Mouse (Mus musculus): ENCODE measurements around the gene Kat5. TPM values are rescaled to one million over a fixed set of nuclear protein-coding genes. Genes with fewer than 3 reads are reported as not detected.

Kat5 gene
- polyA plus RNA-seq, 1 experiment from 2014 or later: 79.7 TPM

DNA sequence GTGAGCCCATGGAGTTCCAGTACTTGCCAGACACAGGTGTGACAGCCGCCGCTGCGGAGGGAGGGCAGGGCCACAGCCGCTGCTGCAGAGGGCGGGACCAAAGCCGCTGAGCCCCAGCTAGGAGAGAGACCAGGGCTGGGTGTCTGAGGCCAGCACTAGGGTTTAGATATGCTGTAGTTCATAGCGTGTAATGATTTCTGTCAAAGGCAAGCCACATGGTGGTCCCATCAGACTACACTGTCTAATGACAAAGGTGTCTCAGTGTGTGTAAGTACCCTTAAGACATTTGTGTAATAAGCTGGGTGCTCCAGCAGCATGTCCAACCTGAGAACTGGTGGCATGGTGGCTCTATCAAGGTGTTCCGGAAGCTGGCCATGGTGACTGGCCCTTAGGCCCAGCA lies 31.6 kb upstream of the Kat5 start:
- H3K4me3 ChIP-seq: no peak overlapping the region
- H3K9ac ChIP-seq: no peak overlapping the region
- no peak overlapping the region for H3K4me2 ChIP-seq
- no peaks in the 10 kb centered on the region for H3K27me3 ChIP-seq
- ATAC-seq (ENCODE audit: low FRiP score): no peak
- peaks cover 75% of the 10 kb centered on the region for H3K36me3 ChIP-seq
- no peak overlapping the region for H3K27ac ChIP-seq
- no peaks in the 10 kb centered on the region for H3K9me3 ChIP-seq
- H3K4me1 ChIP-seq (replicated peaks): peaks cover 21% of the 10 kb centered on the region
- WGBS: 91% methylated on average over 8 of the region's 8 CpGs

DNA sequence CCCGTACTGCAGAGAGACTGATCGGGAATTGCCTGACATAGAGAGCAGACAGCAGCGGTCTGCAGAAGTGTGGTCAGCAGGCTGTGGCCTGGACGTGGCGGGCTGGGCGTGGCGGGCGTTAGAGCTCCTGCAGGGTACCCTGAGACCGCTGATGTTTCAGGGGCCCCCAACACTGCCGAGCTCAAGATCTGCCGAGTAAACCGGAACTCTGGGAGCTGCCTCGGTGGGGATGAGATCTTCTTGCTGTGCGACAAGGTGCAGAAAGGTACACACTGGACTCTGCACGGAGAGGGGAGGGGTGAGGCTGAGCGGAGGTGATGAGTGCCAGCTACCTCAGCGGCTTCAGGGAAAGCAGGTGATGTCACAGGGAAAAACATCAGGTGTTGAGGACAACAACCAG lies 31.0 kb upstream of the Kat5 start:
- Histone ChIP-seq H3K4me2 (no peak overlapping the region), H3K27me3 (no peaks in the 10 kb centered on the region), H3K9ac (no peak overlapping the region), H3K9me3 (no peaks in the 10 kb centered on the region), H3K27ac (no peak overlapping the region), H3K4me1 (replicated peaks) (peaks cover 24% of the 10 kb centered on the region), H3K4me3 (no peak overlapping the region), H3K36me3 (peaks cover 69% of the 10 kb centered on the region)
- ATAC-seq (ENCODE audit: low FRiP score): no peak
- WGBS: 94% methylated on average over 17 of the region's 17 CpGs

DNA sequence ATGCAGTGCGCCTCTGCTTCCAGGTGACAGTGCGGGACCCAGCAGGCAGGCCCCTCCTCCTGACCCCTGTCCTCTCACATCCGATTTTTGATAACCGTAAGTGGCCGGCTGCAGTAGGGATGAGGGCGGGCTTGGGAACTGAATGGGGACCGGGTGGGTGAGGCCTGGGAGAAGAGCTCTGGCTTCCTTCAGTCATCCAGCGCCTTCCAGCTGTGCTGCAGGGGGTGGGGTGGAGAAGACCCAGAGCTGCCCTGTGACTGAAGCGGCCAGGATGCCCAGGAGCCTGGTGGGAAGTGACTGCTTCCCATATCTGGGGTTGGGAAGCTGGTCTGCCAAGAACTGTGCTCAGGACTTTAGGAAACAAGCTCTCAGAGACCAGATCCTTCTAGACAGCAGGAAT lies 30.3 kb upstream of the Kat5 start:
- Histone ChIP-seq H3K36me3 (peaks cover 62% of the 10 kb centered on the region), H3K4me3 (no peak overlapping the region), H3K9me3 (no peaks in the 10 kb centered on the region), H3K27ac (no peak overlapping the region), H3K4me2 (no peak overlapping the region), H3K4me1 (replicated peaks) (peaks cover 24% of the 10 kb centered on the region), H3K9ac (no peak overlapping the region), H3K27me3 (no peaks in the 10 kb centered on the region)
- 67% methylated on average over 9 of the region's 9 CpGs for WGBS
- no peak for ATAC-seq (ENCODE audit: low FRiP score)

DNA sequence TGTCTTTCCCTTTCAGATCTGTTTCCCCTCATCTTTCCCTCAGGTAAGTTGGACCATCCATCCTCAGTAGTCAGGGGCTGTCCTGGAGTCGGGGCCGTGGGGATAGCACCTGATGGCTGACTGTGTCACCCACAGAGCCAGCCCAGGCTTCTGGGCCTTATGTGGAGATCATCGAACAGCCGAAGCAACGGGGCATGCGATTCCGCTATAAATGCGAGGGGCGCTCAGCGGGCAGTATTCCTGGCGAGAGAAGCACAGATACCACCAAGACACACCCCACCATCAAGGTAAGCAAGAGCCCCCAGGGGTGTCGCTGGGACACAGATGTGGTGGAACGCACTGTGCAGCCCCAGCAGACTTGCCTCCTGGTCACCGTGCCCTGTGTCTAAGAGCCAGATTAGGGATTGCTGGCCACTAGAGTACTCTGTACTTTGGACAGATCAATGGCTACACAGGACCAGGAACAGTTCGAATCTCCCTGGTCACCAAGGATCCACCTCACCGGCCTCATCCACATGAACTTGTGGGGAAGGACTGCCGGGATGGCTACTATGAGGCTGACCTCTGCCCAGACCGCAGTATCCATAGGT lies 28.5 kb upstream of the Kat5 start:
- WGBS: 90% methylated on average over 18 of the region's 18 CpGs
- H3K4me3 ChIP-seq: peak overlapping the region; percentile 79
- H3K27ac ChIP-seq: peak overlapping the region; percentile 93
- peaks cover 45% of the 10 kb centered on the region for H3K36me3 ChIP-seq
- ATAC-seq (ENCODE audit: low FRiP score): no peak
- peaks cover 24% of the 10 kb centered on the region for H3K4me1 ChIP-seq (replicated peaks)
- no peaks in the 10 kb centered on the region for H3K27me3 ChIP-seq
- peak overlapping the region; percentile 67 for H3K4me2 ChIP-seq
- H3K9me3 ChIP-seq: no peaks in the 10 kb centered on the region
- peak overlapping the region; percentile 94 for H3K9ac ChIP-seq

DNA sequence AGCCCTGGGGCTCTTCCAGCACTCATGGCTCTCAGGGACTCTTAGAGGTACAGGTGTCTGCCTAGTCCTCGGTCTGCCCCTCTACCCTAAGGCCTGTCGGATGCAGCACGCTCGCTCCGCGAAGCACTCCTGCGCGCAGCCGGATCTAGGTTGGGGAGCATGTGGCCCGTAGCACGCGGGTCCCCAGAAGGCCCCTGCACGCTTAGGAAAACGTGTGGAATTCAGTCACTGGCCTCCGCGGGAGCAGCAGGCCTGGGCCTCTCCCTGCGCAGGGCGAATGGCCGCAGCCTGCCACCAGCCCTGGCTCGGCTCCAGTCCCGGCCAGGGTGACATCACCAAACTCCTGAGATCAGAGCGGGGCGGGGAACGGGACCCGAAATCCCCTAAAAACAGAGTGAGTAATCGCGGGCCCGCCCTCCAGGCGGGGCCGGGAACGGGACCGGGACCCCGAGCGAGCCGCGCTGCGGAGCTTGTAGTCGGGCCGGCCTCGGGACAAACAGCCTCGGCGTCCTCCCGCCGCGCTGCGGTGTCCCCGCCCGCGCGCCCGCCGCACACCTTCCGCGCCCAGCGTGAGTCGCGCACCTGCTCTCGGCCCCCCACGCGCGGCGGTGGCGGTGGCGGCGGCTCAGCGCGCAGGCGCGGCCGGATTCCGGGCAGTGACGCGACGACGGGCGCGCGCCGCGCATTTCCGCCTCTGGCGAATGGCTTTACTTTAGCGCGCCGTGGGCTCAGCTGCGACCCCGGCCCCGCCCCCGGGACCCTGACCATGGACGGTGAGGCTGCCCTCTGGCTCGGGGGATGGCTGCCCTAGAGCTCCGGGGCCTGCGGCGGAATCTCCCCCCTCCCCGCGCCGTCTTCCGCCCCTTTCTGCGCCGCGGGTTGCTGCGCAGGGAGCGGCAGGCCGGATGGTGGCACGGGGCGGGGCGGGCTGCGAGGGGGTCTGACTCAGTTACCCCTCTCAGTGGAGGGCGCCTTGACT lies 27.3 kb upstream of the Kat5 start, which contains the start of gene Rela:
TSS of gene Rela (plus strand) at position 415 of the 979 bp plus-strand sequence.
- H3K4me3 ChIP-seq: peak within 1 kb of the TSS; percentile 79

DNA sequence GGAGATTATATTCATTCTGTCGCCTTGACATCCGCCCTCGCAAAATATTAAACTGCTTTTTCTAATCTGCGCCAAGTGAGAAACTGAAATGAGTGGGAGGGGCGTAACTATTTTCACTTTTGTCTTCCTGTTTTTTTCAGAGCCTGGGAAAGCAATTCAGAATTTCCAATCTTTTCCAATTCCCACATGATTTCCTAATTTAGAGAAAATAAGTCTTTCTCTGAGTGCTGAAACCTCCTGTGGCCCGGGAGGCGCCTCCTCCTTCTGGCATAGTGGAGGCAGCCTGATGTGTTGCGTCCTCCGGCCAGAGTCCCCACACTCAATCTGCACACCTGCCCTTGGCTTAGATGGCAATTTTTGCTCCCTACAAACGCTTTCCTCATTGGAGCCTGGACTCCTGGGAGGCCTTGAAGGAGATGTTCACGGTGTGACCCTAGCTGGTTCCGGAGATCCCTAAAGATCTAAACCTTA lies 26.6 kb upstream of the Kat5 start:
- Histone ChIP-seq H3K27me3 (no peaks in the 10 kb centered on the region), H3K9ac (peak overlapping the region; percentile 94), H3K4me3 (peak overlapping the region; percentile 79), H3K4me2 (peak overlapping the region; percentile 67), H3K9me3 (no peaks in the 10 kb centered on the region), H3K4me1 (replicated peaks) (peaks cover 24% of the 10 kb centered on the region), H3K27ac (peak overlapping the region; percentile 93), H3K36me3 (peaks cover 27% of the 10 kb centered on the region)
- ATAC-seq (ENCODE audit: low FRiP score): peak; percentile 10; the same call in 1 of the 2 replicates
- 45% methylated on average over 12 of the region's 12 CpGs for WGBS

More for the DNA sequence above, 27.3 kb upstream of the Kat5 start, which contains the start of gene Rela:
- no peaks in the 10 kb centered on the region for H3K9me3 ChIP-seq
- H3K4me1 ChIP-seq (replicated peaks): peaks cover 24% of the 10 kb centered on the region
- H3K27ac ChIP-seq: peak within 1 kb of the TSS; percentile 93
- ATAC-seq (ENCODE audit: low FRiP score): peak; percentile 85
- WGBS: 0% methylated on average over 62 of the region's 109 CpGs
- no peaks in the 10 kb centered on the region for H3K27me3 ChIP-seq
- H3K36me3 ChIP-seq: peaks cover 34% of the 10 kb centered on the region
- H3K9ac ChIP-seq: peak within 1 kb of the TSS; percentile 94
- H3K4me2 ChIP-seq: peak within 1 kb of the TSS; percentile 67

DNA sequence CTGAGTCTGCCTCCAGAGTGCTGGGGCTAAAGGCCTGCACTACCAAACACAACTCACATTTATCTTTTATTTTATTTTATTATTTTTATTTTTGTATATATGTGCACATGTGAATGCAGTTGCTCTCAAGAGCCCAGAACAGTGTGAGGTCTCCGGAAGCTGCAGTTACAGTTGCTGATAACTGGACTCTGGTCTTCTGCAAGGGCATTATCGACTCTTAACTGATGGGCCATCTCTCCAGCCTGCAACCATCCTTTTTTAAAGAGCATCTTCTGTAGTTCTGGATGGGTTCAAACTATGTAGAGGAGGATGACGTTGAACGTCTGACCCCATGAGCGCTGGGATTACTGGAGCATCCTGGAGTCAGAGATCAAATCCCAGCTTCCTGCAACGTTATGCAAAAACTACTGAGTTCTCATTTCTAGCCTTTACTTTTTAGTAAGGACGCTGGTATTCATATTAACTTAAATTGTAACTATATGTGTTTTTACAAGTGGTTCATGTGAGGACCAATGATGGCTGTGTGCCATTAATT lies 26.1 kb upstream of the Kat5 start:
- WGBS: 84% methylated on average over 7 of the region's 7 CpGs
- Histone ChIP-seq H3K27me3 (no peaks in the 10 kb centered on the region), H3K9ac (peak overlapping the region; percentile 94; the same call in 1 of the 2 replicates), H3K4me1 (replicated peaks) (peaks cover 24% of the 10 kb centered on the region), H3K9me3 (no peaks in the 10 kb centered on the region), H3K4me2 (peak overlapping the region; percentile 67), H3K4me3 (no peak overlapping the region), H3K36me3 (peaks cover 22% of the 10 kb centered on the region), H3K27ac (no peak overlapping the region)
- no peak for ATAC-seq (ENCODE audit: low FRiP score)

DNA sequence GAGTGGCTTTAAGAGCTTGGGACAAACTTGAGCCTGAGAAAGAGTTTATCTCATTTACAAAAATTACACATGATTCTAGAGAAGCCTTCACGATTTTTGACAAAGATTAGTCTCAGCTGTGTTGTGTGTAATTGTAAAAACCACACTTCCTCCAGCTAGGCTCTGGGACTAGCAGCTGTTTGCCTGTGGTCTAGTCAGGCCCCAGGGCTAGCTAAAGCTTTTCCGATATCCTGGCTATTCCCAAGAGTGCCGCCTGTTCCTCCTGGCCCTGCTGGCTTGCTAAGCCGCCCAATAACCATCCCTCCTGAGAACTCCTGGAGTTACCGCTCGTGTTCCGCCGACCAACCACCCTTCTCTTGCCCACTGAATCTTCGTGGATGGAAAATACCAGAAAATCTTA lies 22.1 kb upstream of the Kat5 start:
- no peak overlapping the region for H3K4me2 ChIP-seq
- ATAC-seq (ENCODE audit: low FRiP score): no peak
- peaks cover 7% of the 10 kb centered on the region for H3K4me1 ChIP-seq (replicated peaks)
- no peak overlapping the region for H3K27ac ChIP-seq
- no peak overlapping the region for H3K4me3 ChIP-seq
- no peaks in the 10 kb centered on the region for H3K9me3 ChIP-seq
- no peak overlapping the region for H3K9ac ChIP-seq
- 75% methylated on average over 9 of the region's 9 CpGs for WGBS
- no peaks in the 10 kb centered on the region for H3K36me3 ChIP-seq
- H3K27me3 ChIP-seq: no peaks in the 10 kb centered on the region

DNA sequence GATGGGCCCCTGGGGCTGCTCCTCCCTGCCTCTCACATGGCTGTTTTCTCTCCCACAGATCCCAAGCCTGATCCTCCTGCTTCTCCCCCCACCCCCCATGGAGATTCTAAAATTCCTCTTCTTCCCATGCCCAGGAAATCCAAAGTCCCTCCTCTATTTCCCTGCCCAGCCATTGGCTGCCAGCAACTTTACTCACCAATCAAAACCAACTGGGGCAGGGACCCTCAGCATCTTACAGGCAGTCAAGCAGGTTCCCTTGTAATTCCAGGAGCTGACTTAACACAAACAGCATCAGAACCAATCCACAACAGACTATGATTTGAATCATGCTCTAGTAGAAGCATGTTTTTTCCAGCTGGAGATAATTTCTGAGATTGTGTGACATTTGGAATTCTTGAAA lies 19.9 kb upstream of the Kat5 start:
- Histone ChIP-seq H3K27me3 (no peaks in the 10 kb centered on the region), H3K4me3 (no peak overlapping the region), H3K4me1 (replicated peaks) (no peaks in the 10 kb centered on the region), H3K27ac (no peak overlapping the region), H3K4me2 (no peak overlapping the region), H3K36me3 (no peaks in the 10 kb centered on the region), H3K9me3 (no peaks in the 10 kb centered on the region), H3K9ac (no peak overlapping the region)
- no peak for ATAC-seq (ENCODE audit: low FRiP score)

DNA sequence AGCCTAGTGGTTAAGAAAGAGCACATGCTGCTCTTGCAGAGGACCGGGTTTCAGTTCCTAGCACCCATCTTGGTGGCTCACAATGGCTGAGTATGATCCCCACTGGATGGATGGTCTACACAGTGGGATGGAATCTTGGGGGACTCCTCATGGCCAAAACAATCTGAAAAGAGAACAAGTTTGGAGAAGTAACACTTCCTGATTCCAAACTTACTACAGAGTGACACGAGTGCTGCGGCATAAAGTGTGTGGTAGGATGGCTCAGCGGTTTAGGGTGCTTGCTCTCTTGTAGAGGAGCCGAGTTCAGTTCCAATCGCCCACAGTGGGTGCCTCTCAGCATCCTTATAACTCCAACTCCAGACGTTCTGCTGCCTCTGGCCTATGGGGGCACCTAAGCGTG lies 15.3 kb upstream of the Kat5 start:
- WGBS: 90% methylated on average over 8 of the region's 8 CpGs
- H3K4me2 ChIP-seq: no peak overlapping the region
- no peak overlapping the region for H3K4me3 ChIP-seq
- no peak overlapping the region for H3K9ac ChIP-seq
- H3K36me3 ChIP-seq: no peaks in the 10 kb centered on the region
- no peak for ATAC-seq (ENCODE audit: low FRiP score)
- H3K27ac ChIP-seq: no peak overlapping the region
- no peaks in the 10 kb centered on the region for H3K9me3 ChIP-seq
- H3K27me3 ChIP-seq: peaks cover 5% of the 10 kb centered on the region; the same call in 1 of the 2 replicates
- H3K4me1 ChIP-seq (replicated peaks): no peaks in the 10 kb centered on the region

DNA sequence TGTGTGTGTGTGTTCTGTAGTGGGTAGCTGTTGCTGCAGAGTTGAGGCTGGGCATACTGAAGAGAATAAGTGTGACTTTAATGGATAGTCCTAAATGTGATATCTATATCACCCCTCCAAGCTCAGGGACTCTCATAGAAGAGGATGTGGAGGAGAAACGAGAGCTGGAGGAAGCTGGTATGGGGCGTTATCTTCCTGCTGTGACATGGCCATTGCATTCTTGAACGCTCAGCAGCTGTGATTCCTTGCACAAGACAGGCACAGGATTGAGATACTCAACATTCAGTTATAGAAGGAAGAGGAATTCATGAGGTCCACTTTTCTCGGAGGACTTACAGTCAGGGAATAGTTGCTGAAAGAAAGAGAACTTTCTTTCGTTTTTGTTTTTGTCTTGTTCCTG lies 11.8 kb upstream of the Kat5 start:
- H3K36me3 ChIP-seq: no peaks in the 10 kb centered on the region
- H3K4me3 ChIP-seq: no peak overlapping the region
- peaks cover 5% of the 10 kb centered on the region for H3K27me3 ChIP-seq
- H3K27ac ChIP-seq: no peak overlapping the region
- no peaks in the 10 kb centered on the region for H3K9me3 ChIP-seq
- no peak for ATAC-seq (ENCODE audit: low FRiP score)
- H3K4me2 ChIP-seq: no peak overlapping the region
- no peak overlapping the region for H3K9ac ChIP-seq
- WGBS: 81% methylated on average over 5 of the region's 5 CpGs
- H3K4me1 ChIP-seq (replicated peaks): no peaks in the 10 kb centered on the region

DNA sequence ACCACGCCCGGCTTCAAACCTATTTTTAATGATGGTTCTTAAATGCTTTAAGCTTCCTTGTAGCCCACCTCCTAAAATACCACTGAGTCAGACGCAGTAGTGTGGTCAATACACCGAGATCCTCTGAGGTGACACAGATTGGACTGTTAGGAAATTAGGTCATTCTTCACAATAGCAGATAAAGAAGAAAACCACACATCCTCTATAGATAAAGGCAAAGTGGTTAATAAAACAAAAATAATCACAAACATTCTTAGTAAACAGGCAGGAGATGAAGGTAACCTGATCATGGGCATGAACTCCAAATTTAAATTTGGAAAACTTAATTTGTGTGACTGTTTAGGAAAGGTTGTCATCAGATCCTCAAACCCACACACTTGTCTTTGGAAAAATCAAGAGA lies 10.0 kb upstream of the Kat5 start:
- WGBS: 95% methylated on average over 4 of the region's 4 CpGs
- no peaks in the 10 kb centered on the region for H3K4me1 ChIP-seq (replicated peaks)
- peaks cover 15% of the 10 kb centered on the region for H3K27me3 ChIP-seq
- H3K9me3 ChIP-seq: no peaks in the 10 kb centered on the region
- no peak overlapping the region for H3K4me2 ChIP-seq
- no peaks in the 10 kb centered on the region for H3K36me3 ChIP-seq
- H3K27ac ChIP-seq: no peak overlapping the region
- H3K4me3 ChIP-seq: no peak overlapping the region
- ATAC-seq (ENCODE audit: low FRiP score): no peak
- no peak overlapping the region for H3K9ac ChIP-seq

Data from hindbrain, embryonic 13.5 days (tissue).